Mouse (Mus musculus) kidney, embryonic 14.5 days (tissue): Measurements from ENCODE around the gene Cntrob. TPM values are rescaled to one million over a fixed set of nuclear protein-coding genes. Genes with fewer than 3 reads are reported as not detected.
A peak's percentile ranks its signal among the peaks of the same experiment; 100 is the strongest.

Source experiments
- ATAC-seq: fragments of 200-750 bp; cut with Nextera tagmentation; 2 replicates; pipeline ENCODE4 v1.8.0; 2017; ENCODE audit warnings: moderate number of reproducible peaks, mild to moderate bottlenecking, moderate TSS enrichment, moderate library complexity; ENCODE audit not compliant: low FRiP score, low TSS enrichment
- H3K27ac ChIP-seq: fragments of 300-500 bp; sonication (generic); 2 replicates; pipeline ENCODE4 v1.5.1; 2014; ENCODE audit warnings: low read depth, mild to moderate bottlenecking, low read length, moderate library complexity, mixed read lengths
- H3K27me3 ChIP-seq: fragments of 300-500 bp; sonication (generic); 2 replicates; pipeline ENCODE4 v1.6.1; 2014; ENCODE audit warnings: mild to moderate bottlenecking, low read length; ENCODE audit not compliant: control insufficient read depth, insufficient read depth
- H3K36me3 ChIP-seq: fragments of 300-500 bp; sonication (generic); 2 replicates; pipeline ENCODE4 v1.6.1; 2014; ENCODE audit warnings: low read length, mixed read lengths; ENCODE audit not compliant: control insufficient read depth, insufficient read depth
- H3K4me1 ChIP-seq: fragments of 300-500 bp; sonication (generic); 2 replicates; pipeline ENCODE4 v1.6.1; 2014; ENCODE audit warnings: low read length, mixed read lengths; ENCODE audit not compliant: control insufficient read depth, insufficient read depth
- H3K4me2 ChIP-seq: fragments of 300-500 bp; sonication (generic); replicated peaks from 2 replicates; pipeline ENCODE4 v1.6.1; 2014; ENCODE audit warnings: low read depth, mild to moderate bottlenecking, low read length
- H3K4me3 ChIP-seq: fragments of 300-500 bp; sonication (generic); 2 replicates; pipeline ENCODE4 v1.5.1; 2014; ENCODE audit warnings: mild to moderate bottlenecking, low read length
- H3K9ac ChIP-seq: fragments of 300-500 bp; sonication (generic); 2 replicates; pipeline ENCODE4 v1.6.1; 2014; ENCODE audit warnings: low read depth, mild to moderate bottlenecking, low read length, moderate library complexity
- H3K9me3 ChIP-seq: fragments of 300-500 bp; sonication (generic); 2 replicates; pipeline ENCODE4 v1.6.1; 2016; ENCODE audit warnings: low read length; ENCODE audit not compliant: control insufficient read depth
- WGBS: fragments of 180-500 bp; shearing (Covaris S2); extraction: QIAGEN DNeasy Blood & Tissue Kit; methylation state at CpG from one replicate; pipeline ENCODE4 v1.1.7; 2014; 5-methylcytosine and 5-hydroxymethylcytosine counted together
- polyA plus RNA-seq: library from polyadenylated mRNA; unstranded; fragments of >200 nt; fragmentation: Nextera tagmentation; extraction: Ambion mirVana; gene quantifications from 2 replicates; pipeline ENCODE4 v1.2.1, GENCODE M21; 2014

Cntrob gene
- polyA plus RNA-seq: 18.4 and 20.1 TPM in 2 replicates

DNA sequence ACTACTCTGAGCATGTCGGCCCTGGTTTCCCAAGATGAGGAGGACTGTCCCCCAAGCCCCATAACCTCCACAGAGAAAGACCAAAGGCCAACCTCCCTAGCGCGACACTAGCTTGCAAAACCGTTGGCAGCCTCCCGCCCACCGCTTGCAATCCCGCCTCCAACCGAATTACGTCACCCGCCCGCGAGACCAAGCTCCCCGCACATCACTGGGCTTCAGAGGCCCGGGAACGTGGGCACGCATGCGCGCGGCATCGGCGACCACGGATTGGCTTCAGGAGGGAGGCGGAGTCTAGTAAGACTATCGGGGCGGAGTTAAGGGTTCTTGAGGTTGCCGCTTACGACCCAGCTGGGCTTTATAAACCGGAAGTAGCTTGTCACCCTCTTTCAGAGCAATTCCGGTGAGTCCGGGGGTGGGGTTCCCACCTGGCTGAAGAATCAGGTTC is at the start of gene Cntrob, which contains the start of gene Trappc1:
TSS of gene Cntrob (minus strand) at position 109 of the 445 bp plus-strand sequence.
TSS of gene Trappc1 (plus strand) at position 314 of the 445 bp plus-strand sequence.
- ATAC-seq: peak; percentile 92
- Histone ChIP-seq H3K4me3 (peak within 1 kb of the TSS; percentile 59), H3K4me2 (peak within 1 kb of the TSS; percentile 71)

GRCm38 (mm10) chr11:69372780-69373170 is 49.2 kb upstream of the Cntrob start:
- 65% methylated on average over 3 of the region's 3 CpGs for WGBS
- Histone ChIP-seq H3K36me3 (peaks cover 37% of the 10 kb centered on the region), H3K27ac (peak overlapping the region; percentile 82; the same call in 1 of the 2 replicates), H3K4me1 (peaks cover 21% of the 10 kb centered on the region), H3K9ac (no peak overlapping the region), H3K4me3 (no peak overlapping the region), H3K4me2 (peak overlapping the region; percentile 40; the same call in 1 of the 2 replicates), H3K9me3 (no peaks in the 10 kb centered on the region), H3K27me3 (no peaks in the 10 kb centered on the region)
- ATAC-seq: no peak

More for the DNA sequence above, at the start of gene Cntrob, which contains the start of gene Trappc1:
- H3K27me3 ChIP-seq: peaks cover 15% of the 10 kb centered on the region; the same call in 1 of the 2 replicates
- H3K27ac ChIP-seq: peak within 1 kb of the TSS; percentile 18
- H3K36me3 ChIP-seq: peaks cover 21% of the 10 kb centered on the region
- H3K4me1 ChIP-seq: peaks cover 22% of the 10 kb centered on the region
- peak within 1 kb of the TSS; percentile 69 for H3K9ac ChIP-seq
- WGBS: under 1% methylated on average over 30 of the region's 30 CpGs
- no peaks in the 10 kb centered on the region for H3K9me3 ChIP-seq

- peak overlapping the region; percentile 40 for H3K4me2 ChIP-seq
- no peaks in the 10 kb centered on the region for H3K9me3 ChIP-seq
- H3K4me3 ChIP-seq: peak overlapping the region; percentile 15; the same call in 1 of the 2 replicates
- H3K36me3 ChIP-seq: peaks cover 32% of the 10 kb centered on the region
- ATAC-seq: no peak
- H3K9ac ChIP-seq: peak overlapping the region; percentile 34
- no peaks in the 10 kb centered on the region for H3K27me3 ChIP-seq
- peak overlapping the region; percentile 82; the same call in 1 of the 2 replicates for H3K27ac ChIP-seq
- H3K4me1 ChIP-seq: peaks cover 23% of the 10 kb centered on the region
- 22% methylated on average over 12 of the region's 12 CpGs for WGBS
Measured at GRCm38 (mm10) chr11:69372056-69372779, 48.6 kb upstream of the Cntrob start.

- H3K36me3 ChIP-seq: peaks cover 28% of the 10 kb centered on the region
- H3K27ac ChIP-seq: peak overlapping the region; percentile 82; the same call in 1 of the 2 replicates
- H3K4me3 ChIP-seq: peak overlapping the region; percentile 15; the same call in 1 of the 2 replicates
- H3K9ac ChIP-seq: peak overlapping the region; percentile 34; the same call in 1 of the 2 replicates
- WGBS: 35% methylated on average over 12 of the region's 12 CpGs
- peaks cover 23% of the 10 kb centered on the region for H3K4me1 ChIP-seq
- ATAC-seq: no peak
- no peaks in the 10 kb centered on the region for H3K27me3 ChIP-seq
- H3K9me3 ChIP-seq: no peaks in the 10 kb centered on the region
- peak overlapping the region; percentile 40 for H3K4me2 ChIP-seq
Measured at GRCm38 (mm10) chr11:69371601-69372000, 48.0 kb upstream of the Cntrob start.

DNA sequence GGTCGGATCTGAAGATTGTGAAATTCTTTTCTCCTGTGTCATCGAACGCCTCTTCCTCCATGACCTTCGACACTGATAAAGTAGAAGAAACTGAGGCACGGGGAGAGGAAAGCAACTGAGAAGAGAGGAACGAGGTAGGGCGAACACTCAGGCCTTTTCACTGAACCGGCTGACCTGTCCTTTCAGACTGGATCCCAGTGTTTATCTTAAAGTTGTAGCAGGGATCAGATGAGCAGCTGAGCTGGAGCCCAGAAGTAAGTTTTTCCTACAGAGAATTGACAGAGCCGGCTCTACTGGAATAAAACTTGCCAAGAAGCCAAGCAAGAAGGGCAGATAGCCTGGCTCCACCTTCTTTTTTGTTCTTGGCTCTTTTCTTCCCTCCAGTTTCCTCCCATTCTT is 47.2 kb upstream of the Cntrob start:
- 17% methylated on average over 9 of the region's 9 CpGs for WGBS
- no peak for ATAC-seq
- H3K9ac ChIP-seq: peak overlapping the region; percentile 28; the same call in 1 of the 2 replicates
- peak overlapping the region; percentile 15; the same call in 1 of the 2 replicates for H3K4me3 ChIP-seq
- H3K4me1 ChIP-seq: peaks cover 26% of the 10 kb centered on the region
- H3K27me3 ChIP-seq: no peaks in the 10 kb centered on the region
- peak overlapping the region; percentile 40 for H3K4me2 ChIP-seq
- H3K27ac ChIP-seq: peak overlapping the region; percentile 82; the same call in 1 of the 2 replicates
- H3K9me3 ChIP-seq: no peaks in the 10 kb centered on the region
- H3K36me3 ChIP-seq: peaks cover 21% of the 10 kb centered on the region

DNA sequence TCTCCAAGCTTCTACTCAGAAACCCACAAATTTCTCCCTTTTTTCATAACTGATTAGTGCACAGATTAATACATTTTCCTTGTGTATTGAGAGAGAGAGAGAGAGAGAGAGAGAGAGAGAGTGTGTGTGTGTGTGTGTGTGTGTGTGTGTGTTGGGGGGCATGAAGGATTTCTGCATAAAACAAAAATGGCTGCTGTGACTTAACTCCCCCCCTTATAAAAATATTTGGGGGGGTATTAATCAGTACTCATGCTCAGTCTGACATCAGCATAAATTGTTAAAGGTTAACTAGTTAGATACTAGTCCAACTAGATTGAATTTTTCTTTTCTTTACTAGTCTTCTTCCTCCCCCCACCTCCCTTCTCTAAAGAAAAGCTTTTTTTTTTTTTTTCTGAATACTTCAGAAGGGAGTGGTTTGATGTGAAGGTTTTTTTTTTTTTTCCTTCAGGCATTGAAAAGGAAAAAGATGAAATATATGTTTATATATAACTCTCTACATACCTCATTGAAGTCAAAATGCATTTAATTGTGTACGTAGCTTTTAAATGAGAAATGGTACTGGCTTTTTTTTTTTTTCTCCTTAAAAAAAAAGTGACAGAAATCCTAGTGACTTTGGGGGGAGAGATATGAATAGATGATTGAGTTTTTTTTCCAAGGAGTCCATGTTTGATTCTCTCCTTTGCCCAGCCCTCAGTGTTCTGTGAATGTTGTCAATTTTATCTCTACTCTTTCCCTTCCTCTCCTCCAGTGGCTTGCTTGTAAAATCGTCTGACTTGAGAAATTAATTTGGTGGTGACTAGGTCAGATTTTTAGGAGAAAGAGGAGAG is 46.6 kb upstream of the Cntrob start:
- WGBS: 19% methylated on average over 2 of the region's 2 CpGs
- H3K27ac ChIP-seq: peak overlapping the region; percentile 100; the same call in 1 of the 2 replicates
- peak overlapping the region; percentile 94 for H3K4me3 ChIP-seq
- peaks cover 33% of the 10 kb centered on the region for H3K4me1 ChIP-seq
- H3K36me3 ChIP-seq: peaks cover 18% of the 10 kb centered on the region
- H3K4me2 ChIP-seq: peak overlapping the region; percentile 84
- ATAC-seq: no peak
- H3K9ac ChIP-seq: peak overlapping the region; percentile 100
- no peaks in the 10 kb centered on the region for H3K9me3 ChIP-seq
- no peaks in the 10 kb centered on the region for H3K27me3 ChIP-seq

DNA sequence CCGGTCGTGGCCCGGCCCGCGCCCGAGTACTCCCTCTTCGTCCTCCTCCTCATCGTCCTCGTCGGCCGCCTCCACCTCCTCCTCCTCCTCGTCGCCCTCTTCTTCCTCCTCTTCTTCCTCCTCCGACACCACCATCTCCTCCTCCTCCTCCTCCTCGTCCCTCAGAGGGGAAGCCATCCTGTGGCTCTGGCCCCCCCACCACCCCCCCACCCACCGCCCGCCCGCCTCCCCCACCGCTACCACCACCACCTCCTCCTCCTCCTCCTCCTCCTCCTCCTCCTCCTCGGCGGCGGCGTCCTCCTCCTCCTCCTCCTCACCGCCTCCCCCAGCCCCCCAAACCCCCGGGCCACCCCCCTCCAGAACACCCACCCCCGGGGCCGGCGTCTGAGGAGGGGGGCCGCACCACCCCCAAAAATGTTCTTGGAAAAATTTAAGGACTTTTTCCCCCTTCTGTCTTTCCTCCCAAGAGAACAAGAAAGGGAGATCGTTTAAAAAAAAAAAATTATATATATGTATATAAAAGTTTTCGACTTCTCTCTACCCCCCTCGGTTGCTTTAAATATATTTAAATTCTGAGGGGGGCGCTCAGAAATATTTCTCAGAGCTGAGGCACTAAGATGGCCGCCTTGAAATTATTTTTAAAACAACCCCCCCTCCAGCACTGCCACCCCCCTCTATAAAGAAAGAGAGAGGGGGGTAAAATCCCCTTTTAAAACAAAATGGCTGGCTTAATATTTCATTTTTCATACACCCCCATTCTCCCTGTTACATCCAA is 45.8 kb upstream of the Cntrob start, which contains the start of gene Chd3:
TSS of gene Chd3 (minus strand) at position 192 of the 775 bp plus-strand sequence.
- peaks cover 17% of the 10 kb centered on the region for H3K36me3 ChIP-seq
- peak within 1 kb of the TSS; percentile 100 for H3K27ac ChIP-seq
- peaks cover 41% of the 10 kb centered on the region for H3K4me1 ChIP-seq
- H3K9me3 ChIP-seq: no peaks in the 10 kb centered on the region
- 1% methylated on average over 19 of the region's 34 CpGs for WGBS
- peak within 1 kb of the TSS; percentile 94 for H3K4me3 ChIP-seq
- ATAC-seq: no peak
- no peaks in the 10 kb centered on the region for H3K27me3 ChIP-seq
- H3K9ac ChIP-seq: peak within 1 kb of the TSS; percentile 100
- H3K4me2 ChIP-seq: peak within 1 kb of the TSS; percentile 84
